Mouse (Mus musculus): ENCODE data around the gene Tmem256.

Tmem256 gene

GRCm38 (mm10) chr11:69884240-69884639 lies 45.9 kb downstream of the Tmem256 start:
- no peak for DNase-seq (ENCODE audit: low spot score)

- no peak for DNase-seq (ENCODE audit: low spot score)
These were observed 46.3 kb downstream of the Tmem256 start for GRCm38 (mm10) chr11:69884663-69885062.

DNA sequence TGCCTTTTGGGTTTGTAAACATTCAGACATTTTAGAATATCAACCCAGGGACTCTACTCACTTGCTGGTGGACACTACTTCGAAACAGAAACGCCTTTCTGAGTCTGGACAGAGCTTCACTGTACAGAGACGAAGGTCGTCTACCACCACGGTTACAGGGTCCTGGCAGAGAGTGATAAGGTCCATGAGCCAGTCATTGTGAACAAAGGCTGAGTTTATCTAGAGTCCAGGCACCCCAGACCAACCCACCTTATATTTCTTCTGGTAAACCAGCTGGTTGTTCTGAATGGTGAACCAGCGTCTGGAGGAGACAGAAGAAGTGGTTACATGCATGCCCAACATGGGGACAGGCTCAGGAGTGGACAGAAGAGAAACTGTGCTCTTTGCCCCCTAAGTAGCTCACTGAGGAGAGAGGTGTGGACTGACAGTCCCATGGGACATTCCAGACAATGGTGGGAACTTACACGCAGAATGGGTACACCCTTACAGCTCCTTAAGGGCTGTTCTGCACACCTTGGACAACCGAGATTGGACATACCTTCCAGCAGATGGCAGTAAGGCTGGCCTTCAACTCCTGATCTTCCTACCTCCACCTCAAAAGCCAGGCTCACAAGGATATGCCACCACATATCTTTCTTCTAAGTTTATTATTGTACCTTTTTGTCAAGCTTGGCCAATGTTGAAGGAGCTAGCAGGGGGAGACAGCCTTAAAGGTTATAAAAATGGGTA lies 48.8 kb downstream of the Tmem256 start:
- no peak for DNase-seq (ENCODE audit: low spot score)
